Mouse (Mus musculus): ENCODE data around the gene Ttc17. TPM values are rescaled to one million over a fixed set of nuclear protein-coding genes. Genes with fewer than 3 reads are reported as not detected.

Ttc17 gene
- polyA plus RNA-seq, 1 experiment = 12.6 TPM

DNA sequence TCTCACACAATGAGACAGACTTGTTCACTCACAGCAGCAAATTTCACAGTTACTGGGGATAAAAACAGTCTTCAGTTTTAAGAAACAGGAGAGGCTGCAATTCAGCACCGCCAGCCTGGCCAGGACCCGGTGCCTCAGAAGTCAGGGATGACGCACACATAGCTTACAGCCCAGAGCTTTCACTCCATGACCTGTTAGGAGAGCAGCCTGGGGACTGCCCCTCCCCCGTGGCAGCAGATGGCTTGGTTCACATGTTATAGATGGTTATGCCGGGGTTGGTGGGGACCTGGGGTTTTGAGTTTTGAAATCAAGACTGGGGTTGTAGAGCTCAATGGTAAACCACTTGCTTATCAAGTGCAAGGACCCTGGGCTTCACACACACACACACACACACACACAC lies 104.1 kb downstream of the Ttc17 start:
- 70% methylated on average over 5 of the region's 5 CpGs for WGBS
- H3K27ac ChIP-seq (ENCODE audit: insufficient read depth, low read depth, low read length) = no peak overlapping the region
- H3K27me3 ChIP-seq (replicated peaks; ENCODE audit: control insufficient read depth, insufficient read depth, low read length) = no peaks in the 10 kb centered on the region
- no peak overlapping the region for H3K4me3 ChIP-seq (ENCODE audit: insufficient read depth, low read depth, low read length)
- TF ChIP-seq POLR2A (IDR thresholded peaks at IDR 0.05; ENCODE audit: low read depth, low read length) = no peak
- no peak for TF ChIP-seq CTCF (conservative IDR thresholded peaks at IDR 0.05; ENCODE audit: insufficient read depth, insufficient read length, low read depth, low read length)
- DNase-seq = no peak
- no peaks in the 10 kb centered on the region for H3K4me1 ChIP-seq (ENCODE audit: control insufficient read depth, insufficient read depth, low read length)
- no peaks in the 10 kb centered on the region; the same call in 1 of the 2 replicates for H3K36me3 ChIP-seq (ENCODE audit: control insufficient read depth, insufficient read depth, low read length)

DNA sequence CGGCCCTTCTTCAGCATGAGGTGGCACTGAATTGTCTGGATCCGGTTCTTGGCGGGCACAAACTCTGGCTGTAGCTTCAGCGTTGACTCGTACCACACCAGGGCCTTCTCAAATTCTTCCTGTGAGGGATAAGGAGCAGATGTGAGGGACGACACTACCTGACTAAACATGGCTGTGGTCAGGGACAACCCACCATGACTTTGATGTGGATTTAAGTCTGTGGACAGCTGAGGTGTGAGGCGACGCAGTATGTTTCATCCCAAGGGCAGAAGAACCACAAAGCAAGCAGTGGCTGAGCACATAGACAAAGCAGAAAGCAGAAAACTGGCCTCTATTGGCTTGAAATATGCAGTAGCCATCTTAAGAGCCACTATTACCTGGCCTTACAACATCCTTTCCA lies 104.7 kb downstream of the Ttc17 start:
- Histone ChIP-seq H3K27me3 (replicated peaks; ENCODE audit: control insufficient read depth, insufficient read depth, low read length) (no peaks in the 10 kb centered on the region), H3K36me3 (ENCODE audit: control insufficient read depth, insufficient read depth, low read length) (no peaks in the 10 kb centered on the region; the same call in 1 of the 2 replicates), H3K4me1 (ENCODE audit: control insufficient read depth, insufficient read depth, low read length) (no peaks in the 10 kb centered on the region), H3K27ac (ENCODE audit: insufficient read depth, low read depth, low read length) (no peak overlapping the region), H3K4me3 (ENCODE audit: insufficient read depth, low read depth, low read length) (no peak overlapping the region)
- TF ChIP-seq CTCF (conservative IDR thresholded peaks at IDR 0.05; ENCODE audit: insufficient read depth, insufficient read length, low read depth, low read length) (no peak), POLR2A (IDR thresholded peaks at IDR 0.05; ENCODE audit: low read depth, low read length) (no peak)
- DNase-seq = no peak
- 91% methylated on average over 8 of the region's 8 CpGs for WGBS

DNA sequence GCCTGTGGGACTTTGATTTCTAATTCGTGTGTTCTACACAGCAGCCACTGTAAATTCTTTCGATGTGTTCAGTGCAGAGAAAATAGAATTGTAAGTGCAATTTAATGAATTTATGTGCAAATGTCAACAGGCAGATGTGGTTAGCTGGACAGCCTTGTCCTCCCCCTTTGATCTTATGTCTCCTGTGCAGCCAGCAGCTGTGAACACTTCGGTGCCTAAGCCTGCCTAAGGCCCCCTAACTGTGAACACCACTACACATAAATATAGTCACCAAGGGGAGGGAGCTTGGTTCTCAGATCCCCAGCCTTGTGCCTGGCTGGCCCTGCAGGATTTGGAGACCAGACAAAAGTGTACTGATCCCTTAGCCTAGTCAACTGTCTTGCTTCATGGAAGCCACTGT lies 109.0 kb downstream of the Ttc17 start:
- H3K27me3 ChIP-seq (replicated peaks; ENCODE audit: control insufficient read depth, insufficient read depth, low read length) = no peaks in the 10 kb centered on the region
- 21% methylated on average over 3 of the region's 3 CpGs for WGBS
- no peak for TF ChIP-seq CTCF (conservative IDR thresholded peaks at IDR 0.05; ENCODE audit: insufficient read depth, insufficient read length, low read depth, low read length)
- TF ChIP-seq POLR2A (IDR thresholded peaks at IDR 0.05; ENCODE audit: low read depth, low read length) = no peak
- H3K4me1 ChIP-seq (ENCODE audit: control insufficient read depth, insufficient read depth, low read length) = no peaks in the 10 kb centered on the region
- no peaks in the 10 kb centered on the region; the same call in 1 of the 2 replicates for H3K36me3 ChIP-seq (ENCODE audit: control insufficient read depth, insufficient read depth, low read length)
- H3K27ac ChIP-seq (ENCODE audit: insufficient read depth, low read depth, low read length) = no peak overlapping the region
- no peak overlapping the region for H3K4me3 ChIP-seq (ENCODE audit: insufficient read depth, low read depth, low read length)
- no peak for DNase-seq

DNA sequence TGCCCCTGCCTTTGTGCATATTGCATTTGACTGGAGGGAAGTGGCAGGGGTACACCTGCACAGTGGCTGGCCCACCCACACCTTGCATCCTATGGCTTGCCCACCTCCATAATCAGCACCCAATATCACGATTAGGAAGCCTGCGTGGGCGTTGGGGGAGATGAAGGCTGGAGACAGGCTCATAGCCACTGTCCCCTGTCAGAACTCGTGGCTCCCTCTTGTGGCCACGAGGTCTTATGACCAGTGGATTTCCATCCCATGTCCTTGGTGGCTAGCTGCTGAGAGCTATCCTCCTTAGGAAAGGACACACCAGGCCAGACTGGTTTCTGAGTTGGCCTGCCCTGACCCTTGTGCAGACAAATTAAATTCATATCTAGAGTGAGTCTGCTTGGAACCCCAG lies 116.0 kb downstream of the Ttc17 start:
- 1% methylated on average over 5 of the region's 5 CpGs for WGBS
- Histone ChIP-seq H3K4me1 (ENCODE audit: control insufficient read depth, insufficient read depth, low read length) (no peaks in the 10 kb centered on the region; the same call in 1 of the 2 replicates), H3K4me3 (ENCODE audit: insufficient read depth, low read depth, low read length) (no peak overlapping the region), H3K27ac (ENCODE audit: insufficient read depth, low read depth, low read length) (no peak overlapping the region), H3K36me3 (ENCODE audit: control insufficient read depth, insufficient read depth, low read length) (no peaks in the 10 kb centered on the region), H3K27me3 (replicated peaks; ENCODE audit: control insufficient read depth, insufficient read depth, low read length) (no peaks in the 10 kb centered on the region)
- DNase-seq = peak; percentile 73
- TF ChIP-seq CTCF (conservative IDR thresholded peaks at IDR 0.05; ENCODE audit: insufficient read depth, insufficient read length, low read depth, low read length) (peak; percentile 95), POLR2A (IDR thresholded peaks at IDR 0.05; ENCODE audit: low read depth, low read length) (no peak)

DNA sequence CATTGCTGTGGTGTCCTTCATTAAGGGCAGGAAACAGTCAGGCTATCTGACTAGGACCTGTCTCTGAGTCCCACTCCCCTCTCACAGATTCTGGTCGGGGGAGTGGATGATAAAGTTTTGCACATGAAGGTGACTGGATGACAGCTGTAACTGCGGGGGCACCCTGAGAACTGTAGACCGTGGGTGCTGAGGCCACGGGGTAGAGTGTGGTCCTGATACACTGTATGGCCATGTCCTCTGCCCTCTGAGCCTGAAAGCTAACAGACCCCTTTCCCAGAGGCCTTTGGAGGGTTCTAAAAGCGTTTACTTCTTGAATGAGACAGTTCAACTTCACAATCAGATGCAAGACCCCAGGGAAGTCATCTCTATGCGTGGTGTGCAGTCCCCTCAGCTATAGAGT lies 116.8 kb downstream of the Ttc17 start:
- no peaks in the 10 kb centered on the region; the same call in 1 of the 2 replicates for H3K4me1 ChIP-seq (ENCODE audit: control insufficient read depth, insufficient read depth, low read length)
- no peak overlapping the region for H3K4me3 ChIP-seq (ENCODE audit: insufficient read depth, low read depth, low read length)
- TF ChIP-seq POLR2A (IDR thresholded peaks at IDR 0.05; ENCODE audit: low read depth, low read length) (no peak), CTCF (conservative IDR thresholded peaks at IDR 0.05; ENCODE audit: insufficient read depth, insufficient read length, low read depth, low read length) (no peak)
- H3K27ac ChIP-seq (ENCODE audit: insufficient read depth, low read depth, low read length) = no peak overlapping the region
- no peak for DNase-seq
- no peaks in the 10 kb centered on the region for H3K27me3 ChIP-seq (replicated peaks; ENCODE audit: control insufficient read depth, insufficient read depth, low read length)
- 70% methylated on average over 6 of the region's 6 CpGs for WGBS
- H3K36me3 ChIP-seq (ENCODE audit: control insufficient read depth, insufficient read depth, low read length) = no peaks in the 10 kb centered on the region

DNA sequence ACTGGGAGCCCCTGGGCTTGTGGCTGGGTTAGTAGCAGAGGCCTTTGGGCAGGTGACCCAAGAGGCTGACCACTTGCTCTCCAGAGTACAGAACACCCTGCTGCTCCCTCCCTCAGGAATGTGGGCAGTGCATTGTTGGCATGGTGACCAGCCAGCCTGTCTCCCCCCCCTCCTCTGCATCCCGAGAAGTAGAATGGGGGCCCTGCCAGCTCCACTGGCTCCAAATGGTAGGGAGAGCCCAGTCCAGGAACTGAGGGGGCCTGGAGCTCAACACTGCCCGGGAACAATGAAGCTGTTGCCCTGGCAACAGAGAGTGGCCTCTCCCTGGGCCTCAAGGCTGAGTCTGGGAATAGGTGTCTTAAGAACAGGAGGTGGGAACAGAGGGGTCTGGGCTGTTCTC lies 117.3 kb downstream of the Ttc17 start:
- WGBS = 3% methylated on average over 2 of the region's 2 CpGs
- no peak for TF ChIP-seq CTCF (conservative IDR thresholded peaks at IDR 0.05; ENCODE audit: insufficient read depth, insufficient read length, low read depth, low read length)
- TF ChIP-seq POLR2A (IDR thresholded peaks at IDR 0.05; ENCODE audit: low read depth, low read length) = no peak
- DNase-seq = peak; percentile 75

DNA sequence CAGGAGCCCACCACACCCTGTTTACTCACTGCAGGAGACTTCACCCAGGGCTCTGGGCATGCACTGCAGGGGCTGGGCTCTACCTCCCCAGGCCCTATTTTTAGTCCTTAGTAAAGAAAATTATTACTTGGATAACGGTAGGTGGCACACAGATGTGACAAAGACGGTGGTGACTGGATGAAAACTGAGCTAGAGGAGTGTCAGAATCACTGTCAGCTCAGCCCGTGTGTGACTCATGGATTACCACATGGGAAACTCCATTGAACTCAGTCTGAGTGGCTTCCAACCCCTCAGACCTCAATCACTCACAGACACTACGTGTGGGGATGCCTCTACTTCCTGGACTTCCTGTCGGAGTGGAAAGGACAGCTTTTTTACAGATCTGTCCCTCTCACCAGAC lies 118.4 kb downstream of the Ttc17 start:
- no peak for DNase-seq
- 43% methylated on average over 5 of the region's 5 CpGs for WGBS
- Histone ChIP-seq H3K4me3 (ENCODE audit: insufficient read depth, low read depth, low read length) (no peak overlapping the region), H3K27me3 (replicated peaks; ENCODE audit: control insufficient read depth, insufficient read depth, low read length) (no peaks in the 10 kb centered on the region), H3K27ac (ENCODE audit: insufficient read depth, low read depth, low read length) (no peak overlapping the region), H3K4me1 (ENCODE audit: control insufficient read depth, insufficient read depth, low read length) (no peaks in the 10 kb centered on the region; the same call in 1 of the 2 replicates), H3K36me3 (ENCODE audit: control insufficient read depth, insufficient read depth, low read length) (no peaks in the 10 kb centered on the region)
- TF ChIP-seq POLR2A (IDR thresholded peaks at IDR 0.05; ENCODE audit: low read depth, low read length) (no peak), CTCF (conservative IDR thresholded peaks at IDR 0.05; ENCODE audit: insufficient read depth, insufficient read length, low read depth, low read length) (no peak)

More for the DNA sequence above, 117.3 kb downstream of the Ttc17 start:
- H3K4me1 ChIP-seq (ENCODE audit: control insufficient read depth, insufficient read depth, low read length) = no peaks in the 10 kb centered on the region; the same call in 1 of the 2 replicates
- no peaks in the 10 kb centered on the region for H3K27me3 ChIP-seq (replicated peaks; ENCODE audit: control insufficient read depth, insufficient read depth, low read length)
- no peaks in the 10 kb centered on the region for H3K36me3 ChIP-seq (ENCODE audit: control insufficient read depth, insufficient read depth, low read length)
- H3K4me3 ChIP-seq (ENCODE audit: insufficient read depth, low read depth, low read length) = no peak overlapping the region
- H3K27ac ChIP-seq (ENCODE audit: insufficient read depth, low read depth, low read length) = no peak overlapping the region

Data from kidney, adult 2 months (tissue).